17 mouse cellular contexts compared by ENCODE assay signal in the genomic region with DNA sequence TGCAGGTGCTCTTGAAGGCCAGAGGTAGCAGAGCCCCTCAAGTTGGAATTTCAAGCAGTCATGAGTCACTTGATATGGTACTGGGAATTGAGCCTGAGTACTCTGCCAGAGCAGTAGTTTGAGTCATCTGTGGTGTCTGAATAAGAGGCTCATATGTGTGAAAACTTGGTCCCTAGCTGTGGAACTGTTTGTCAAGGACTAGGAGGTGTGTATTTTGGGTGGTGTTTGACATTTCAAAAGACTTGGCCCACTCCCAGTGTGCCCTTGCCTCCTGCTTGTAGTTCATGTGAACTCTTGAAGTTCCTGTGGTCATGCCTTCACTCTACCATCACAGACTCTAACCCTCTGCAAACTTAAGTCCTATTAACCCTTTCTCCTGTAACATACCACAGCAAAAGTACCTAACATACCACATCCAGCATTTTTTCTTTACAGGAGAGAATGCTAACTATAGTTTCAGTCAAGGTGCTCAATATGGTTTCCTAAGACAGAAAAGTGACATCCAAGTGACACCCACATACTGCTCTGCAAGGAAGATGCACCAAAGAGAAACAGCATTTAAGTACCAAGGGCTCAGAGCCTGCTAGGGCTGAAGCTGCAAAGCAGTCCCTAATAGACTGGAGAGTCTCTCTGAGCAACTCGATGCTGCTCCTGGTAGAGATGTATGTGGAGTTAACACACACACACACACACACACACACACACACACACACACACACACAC. TPM values are rescaled to one million over a fixed set of nuclear protein-coding genes. Genes with fewer than 3 reads are reported as not detected.
DNase-seq lines count a peak whose midpoint lies in the region; ATAC-seq and TF ChIP-seq lines count a peak whose summit lies in the region.
"Had no signal": no experiment of that assay in that cellular context is flagged by ENCODE, and none has a peak within 500 bp of the region (broad histone marks: within the 10 kb centered on the region; RNA-seq: fewer than 3 reads in every experiment).

No protein-coding gene starts in this region.

- no peak for TF ChIP-seq CTCF in liver, adult 2 months (IDR thresholded peaks at IDR 0.05; ENCODE audit: low read depth, low read length)

- no peaks in the 10 kb centered on the region for H3K27me3 ChIP-seq in liver, adult 2 months (ENCODE audit: control insufficient read depth, insufficient read depth, low read length)
- no peaks in the 10 kb centered on the region for H3K27me3 ChIP-seq in liver, embryonic 12.5 days (replicated peaks)
- no peaks in the 10 kb centered on the region for H3K27me3 ChIP-seq in forebrain, embryonic 15.5 days
- H3K27me3 ChIP-seq: embryonic facial prominence, embryonic 13.5 days had no signal

- no peak overlapping the region for H3K9ac ChIP-seq in liver, adult 2 months (ENCODE audit: low read depth, low read length)
- no peak overlapping the region for H3K9ac ChIP-seq in liver, embryonic 12.5 days
- H3K9ac ChIP-seq in forebrain, embryonic 15.5 days (replicated peaks): no peak overlapping the region
- H3K9ac ChIP-seq: embryonic facial prominence, embryonic 13.5 days; hindbrain, embryonic 14.5 days; lung, embryonic 14.5 days had no signal

- peak overlapping the region; percentile 58 for H3K27ac ChIP-seq in liver, adult 2 months (replicated peaks; ENCODE audit: insufficient read depth, low read depth, low read length)
- H3K27ac ChIP-seq in liver, embryonic 12.5 days: no peak overlapping the region
- no peak overlapping the region for H3K27ac ChIP-seq in forebrain, embryonic 15.5 days (replicated peaks)
- H3K27ac ChIP-seq: embryonic facial prominence, embryonic 13.5 days; hindbrain, embryonic 14.5 days; kidney, postnatal 0 days had no signal

- DNase-seq in frontal cortex, postnatal 25 days (ENCODE audit: low spot score in 2 of 2): no peak
- DNase-seq in liver, adult 2 months (ENCODE audit: extremely low read depth, low read depth, low spot score): peak; percentile 94
- peak; percentile 35 to 44 for DNase-seq in right cerebral cortex, adult 2 months (ENCODE audit: low spot score in 2 of 2)
- no peak for DNase-seq in right cerebral cortex, postnatal 14 days
- DNase-seq in lung, postnatal 36 days: peak; percentile 36
- DNase-seq: adrenal gland, postnatal 10 days; cerebellum, adult 11-12 months; heart, postnatal 14 days; kidney, adult 11 months; lung, embryonic 14.5 days had no signal

- H3K4me2 ChIP-seq in liver, embryonic 12.5 days: no peak overlapping the region
- H3K4me2 ChIP-seq in forebrain, embryonic 15.5 days (replicated peaks): no peak overlapping the region
- H3K4me2 ChIP-seq: embryonic facial prominence, embryonic 13.5 days; heart, embryonic 11.5 days; hindbrain, embryonic 14.5 days; lung, embryonic 14.5 days had no signal

- TF ChIP-seq POLR2A in liver, adult 2 months (IDR thresholded peaks at IDR 0.05; ENCODE audit: extremely low read depth, insufficient read depth, low read length): no peak

- peaks cover 14% of the 10 kb centered on the region for H3K4me1 ChIP-seq in liver, adult 2 months (ENCODE audit: control insufficient read depth, insufficient read depth, low read length)
- H3K4me1 ChIP-seq in liver, embryonic 12.5 days: no peaks in the 10 kb centered on the region
- no peaks in the 10 kb centered on the region for H3K4me1 ChIP-seq in forebrain, embryonic 15.5 days
- H3K4me1 ChIP-seq: embryonic facial prominence, embryonic 13.5 days had no signal

- H3K79me2 ChIP-seq in liver, adult 2 months (ENCODE audit: control insufficient read depth, insufficient read depth, low read length): peaks cover 3% of the 10 kb centered on the region; the same call in 1 of the 2 replicates

- H3K4me3 ChIP-seq in liver, adult 2 months (ENCODE audit: insufficient read depth, low read depth, low read length): no peak overlapping the region
- H3K4me3 ChIP-seq in liver, embryonic 12.5 days: no peak overlapping the region
- H3K4me3 ChIP-seq in forebrain, embryonic 15.5 days: no peak overlapping the region
- H3K4me3 ChIP-seq: embryonic facial prominence, embryonic 13.5 days had no signal

- no peaks in the 10 kb centered on the region for H3K9me3 ChIP-seq in liver, embryonic 12.5 days (replicated peaks)
- H3K9me3 ChIP-seq in forebrain, embryonic 15.5 days: no peaks in the 10 kb centered on the region
- H3K9me3 ChIP-seq: embryonic facial prominence, embryonic 13.5 days had no signal

- peak; percentile 73 for ATAC-seq in frontal cortex, adult (ENCODE audit: low TSS enrichment)
- ATAC-seq in liver, embryonic 12.5 days: no peak
- ATAC-seq in forebrain, embryonic 15.5 days (replicated peaks): no peak

- peaks cover 7% of the 10 kb centered on the region for H3K36me3 ChIP-seq in liver, adult 2 months (ENCODE audit: control insufficient read depth, insufficient read depth, low read length)
- peaks cover 17% of the 10 kb centered on the region; the same call in 1 of the 2 replicates for H3K36me3 ChIP-seq in liver, embryonic 12.5 days
- H3K36me3 ChIP-seq in forebrain, embryonic 15.5 days: peaks cover 12% of the 10 kb centered on the region

- 55% methylated on average over 1 of the region's 1 CpGs for WGBS in liver, adult 2 months
- 75% methylated on average over 1 of the region's 1 CpGs for WGBS in liver, embryonic 12.5 days (ENCODE audit: insufficient replicate concordance)
- 100% methylated on average over 1 of the region's 1 CpGs for WGBS in forebrain, embryonic 15.5 days

RNA-seq across cellular contexts. Expression of a gene that starts 1.2 kb away (rescaled TPM):
- 636 and 666 TPM in 2 replicates for total RNA-seq in liver, adult 2 months (2014; rRNA removed)
- polyA plus RNA-seq in liver, adult 2 months (2012; rRNA removed): 368 and 398 TPM in 2 replicates
- polyA plus RNA-seq in liver, embryonic 12.5 days (2016; fragmentation: Nextera tagmentation; extraction: Ambion mirVana): 107 and 111 TPM in 2 replicates
- polyA plus RNA-seq in forebrain, embryonic 15.5 days (2015; fragmentation: Nextera tagmentation; extraction: Ambion mirVana): 1.0 and 1.8 TPM in 2 replicates

RNA-seq across cellular contexts. Expression of a gene that starts 54.1 kb away (rescaled TPM):
- 0.37 and 0.87 TPM in 2 replicates for total RNA-seq in liver, adult 2 months (2014; rRNA removed)
- polyA plus RNA-seq in liver, adult 2 months (2012; rRNA removed): 0.97 and 1.4 TPM in 2 replicates
- polyA plus RNA-seq in liver, embryonic 12.5 days (2016; fragmentation: Nextera tagmentation; extraction: Ambion mirVana): 4.7 and 5.3 TPM in 2 replicates
- 23.6 and 24.0 TPM in 2 replicates for polyA plus RNA-seq in forebrain, embryonic 15.5 days (2015; fragmentation: Nextera tagmentation; extraction: Ambion mirVana)

Comparison
In these comparisons a context has a peak if more than half of its experiments do, and no peak if none do; other contexts are left out.
1. DNase-seq: peak in liver, adult 2 months (single experiment), right cerebral cortex, adult 2 months (2 of 2) and lung, postnatal 36 days (single experiment); none in frontal cortex, postnatal 25 days (0 of 2) and right cerebral cortex, postnatal 14 days (single experiment).
2. RNA of a gene that starts 1.2 kb away (polyA plus RNA-seq): 368 to 398 TPM in liver, adult 2 months and 107 to 111 TPM in liver, embryonic 12.5 days; 1.0 to 1.8 TPM in forebrain, embryonic 15.5 days; every median in the first group is over 10 times any median in the second.